Mouse (Mus musculus): Measurements from ENCODE around the gene Elk4. TPM values are rescaled to one million over a fixed set of nuclear protein-coding genes. Genes with fewer than 3 reads are reported as not detected.

Elk4 gene
- polyA plus RNA-seq, 1 experiment from 2014 or later: 11.4 TPM

DNA sequence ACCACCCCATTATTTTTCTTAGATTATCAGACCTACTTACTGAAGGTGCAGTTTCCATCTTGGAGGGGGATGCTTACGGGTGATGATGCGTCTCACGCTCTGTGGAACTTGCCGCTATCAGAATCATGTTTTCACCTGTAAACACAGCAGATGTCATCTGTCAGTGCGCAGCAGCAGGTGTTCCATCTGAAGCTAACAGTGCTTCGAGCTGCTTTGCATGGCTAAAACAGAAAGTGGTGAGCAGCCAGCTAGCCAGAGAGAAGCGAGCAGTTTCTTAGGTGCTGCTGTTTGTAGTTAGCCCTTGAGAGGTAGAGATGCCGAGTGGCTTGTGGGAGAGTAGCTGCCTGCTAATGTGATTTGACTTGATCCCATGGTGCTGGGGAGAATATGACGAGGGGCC, 21.0 kb downstream of the Elk4 start:
- H3K9me3 ChIP-seq: no peaks in the 10 kb centered on the region
- H3K27ac ChIP-seq (replicated peaks): no peak overlapping the region
- no peak overlapping the region for H3K4me2 ChIP-seq
- H3K36me3 ChIP-seq: peaks cover 33% of the 10 kb centered on the region
- no peaks in the 10 kb centered on the region for H3K4me1 ChIP-seq (replicated peaks)
- ATAC-seq (ENCODE audit: low FRiP score, low read depth): no peak
- no peaks in the 10 kb centered on the region for H3K27me3 ChIP-seq
- no peak overlapping the region for H3K9ac ChIP-seq
- no peak overlapping the region for H3K4me3 ChIP-seq
- 90% methylated on average over 9 of the region's 9 CpGs for WGBS

DNA sequence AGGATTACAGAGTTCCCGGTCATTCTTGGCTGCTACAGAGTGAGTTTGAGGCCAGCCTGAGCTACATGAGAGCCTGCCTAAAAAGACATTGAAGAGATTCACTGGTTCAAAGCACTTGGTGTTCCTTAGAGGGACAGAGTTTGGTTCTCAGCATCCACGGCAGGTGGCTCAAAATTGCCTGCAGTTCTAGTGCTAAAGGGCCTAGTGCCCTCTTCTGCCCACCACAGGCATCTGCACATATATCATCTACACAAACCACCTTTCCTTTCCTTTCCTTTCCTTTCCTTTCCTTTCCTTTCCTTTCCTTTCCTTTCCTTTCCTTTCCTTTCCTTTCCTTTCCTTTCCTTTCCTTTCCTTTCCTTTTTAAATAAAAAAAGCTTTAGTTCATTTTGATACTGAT, 23.2 kb downstream of the Elk4 start:
- Histone ChIP-seq H3K9ac (no peak overlapping the region), H3K9me3 (no peaks in the 10 kb centered on the region), H3K36me3 (peaks cover 19% of the 10 kb centered on the region; the same call in 1 of the 2 replicates), H3K4me3 (no peak overlapping the region), H3K4me2 (no peak overlapping the region), H3K27ac (replicated peaks) (no peak overlapping the region), H3K4me1 (replicated peaks) (no peaks in the 10 kb centered on the region), H3K27me3 (no peaks in the 10 kb centered on the region)
- no peak for ATAC-seq (ENCODE audit: low FRiP score, low read depth)
- 72% methylated on average over 2 of the region's 2 CpGs for WGBS

- H3K9ac ChIP-seq: no peak overlapping the region
- ATAC-seq (ENCODE audit: low FRiP score, low read depth): no peak
- H3K9me3 ChIP-seq: no peaks in the 10 kb centered on the region
- no peak overlapping the region for H3K27ac ChIP-seq (replicated peaks)
- H3K36me3 ChIP-seq: peaks cover 14% of the 10 kb centered on the region; the same call in 1 of the 2 replicates
- no peak overlapping the region for H3K4me3 ChIP-seq
- no peaks in the 10 kb centered on the region for H3K4me1 ChIP-seq (replicated peaks)
- no peaks in the 10 kb centered on the region for H3K27me3 ChIP-seq
- 91% methylated on average over 7 of the region's 7 CpGs for WGBS
- H3K4me2 ChIP-seq: no peak overlapping the region
Observed at GRCm38 (mm10) chr1:132032172-132032571, 24.8 kb downstream of the Elk4 start.

DNA sequence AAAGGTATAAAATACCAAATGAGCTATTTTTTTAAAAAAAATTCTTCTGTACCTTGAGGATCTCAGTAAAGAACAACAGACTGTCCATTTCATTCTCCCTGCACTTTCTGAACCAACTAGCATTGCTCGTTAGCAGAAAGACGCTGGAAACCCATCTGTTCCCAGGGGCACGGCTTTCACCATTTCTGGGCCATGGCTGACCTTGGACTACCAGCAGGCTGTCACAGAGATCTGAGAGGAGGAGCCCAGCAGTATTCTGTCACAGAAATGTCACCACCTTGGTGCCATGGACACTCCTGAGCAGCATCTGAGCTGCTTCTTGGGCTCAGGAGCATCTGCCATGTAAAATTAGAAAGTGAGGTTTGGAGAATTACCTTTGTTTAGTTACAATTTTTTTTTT, 30.3 kb downstream of the Elk4 start:
- no peak for ATAC-seq (ENCODE audit: low FRiP score, low read depth)
- H3K4me2 ChIP-seq: no peak overlapping the region

DNA sequence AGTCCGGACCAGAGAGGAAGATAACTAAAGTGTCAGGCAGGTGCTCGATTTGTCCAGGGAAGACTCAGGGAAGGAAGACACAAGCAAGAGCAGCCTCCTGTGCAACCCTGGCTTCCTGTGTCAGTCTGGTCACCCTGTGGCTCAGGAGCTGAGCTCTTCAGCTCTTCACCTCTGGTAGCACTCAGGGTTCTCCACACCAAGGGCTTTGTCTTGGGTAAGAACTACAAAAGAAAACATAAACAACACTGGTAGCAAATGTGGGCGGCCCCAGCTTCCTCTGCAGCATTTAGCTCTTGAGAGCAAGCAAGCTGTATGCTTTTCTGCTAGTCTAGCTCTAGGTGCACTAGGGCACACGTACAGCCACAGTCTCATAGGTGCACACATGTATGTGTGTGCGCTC, 31.3 kb downstream of the Elk4 start:
- Histone ChIP-seq H3K4me2 (no peak overlapping the region), H3K4me3 (no peak overlapping the region), H3K27me3 (no peaks in the 10 kb centered on the region), H3K27ac (replicated peaks) (no peak overlapping the region), H3K36me3 (no peaks in the 10 kb centered on the region), H3K9me3 (no peaks in the 10 kb centered on the region), H3K4me1 (replicated peaks) (0 out of 2 replicates have a peak, but pooled peaks cover 5% of the 10 kb centered on the region), H3K9ac (no peak overlapping the region)
- ATAC-seq (ENCODE audit: low FRiP score, low read depth): no peak
- WGBS: 80% methylated on average over 5 of the region's 5 CpGs

More for the DNA sequence above, 30.3 kb downstream of the Elk4 start:
- 89% methylated on average over 3 of the region's 3 CpGs for WGBS
- Histone ChIP-seq H3K4me1 (replicated peaks) (0 out of 2 replicates have a peak, but pooled peaks cover 5% of the 10 kb centered on the region), H3K36me3 (0 out of 2 replicates have a peak, but pooled peaks cover 5% of the 10 kb centered on the region), H3K27me3 (no peaks in the 10 kb centered on the region), H3K4me3 (no peak overlapping the region), H3K9ac (no peak overlapping the region), H3K9me3 (no peaks in the 10 kb centered on the region), H3K27ac (replicated peaks) (no peak overlapping the region)

- H3K36me3 ChIP-seq: no peaks in the 10 kb centered on the region
- no peaks in the 10 kb centered on the region for H3K27me3 ChIP-seq
- H3K27ac ChIP-seq (replicated peaks): peak overlapping the region; percentile 38
- no peak overlapping the region for H3K9ac ChIP-seq
- ATAC-seq (ENCODE audit: low FRiP score, low read depth): no peak
- H3K4me3 ChIP-seq: no peak overlapping the region
- no peak overlapping the region for H3K4me2 ChIP-seq
- H3K9me3 ChIP-seq: no peaks in the 10 kb centered on the region
- whole genome bisulfite sequencing: 65% methylated on average over 9 of the region's 9 CpGs
- H3K4me1 ChIP-seq (replicated peaks): 0 out of 2 replicates have a peak, but pooled peaks cover 5% of the 10 kb centered on the region
Observed at GRCm38 (mm10) chr1:132040201-132040621, 32.8 kb downstream of the Elk4 start.

DNA sequence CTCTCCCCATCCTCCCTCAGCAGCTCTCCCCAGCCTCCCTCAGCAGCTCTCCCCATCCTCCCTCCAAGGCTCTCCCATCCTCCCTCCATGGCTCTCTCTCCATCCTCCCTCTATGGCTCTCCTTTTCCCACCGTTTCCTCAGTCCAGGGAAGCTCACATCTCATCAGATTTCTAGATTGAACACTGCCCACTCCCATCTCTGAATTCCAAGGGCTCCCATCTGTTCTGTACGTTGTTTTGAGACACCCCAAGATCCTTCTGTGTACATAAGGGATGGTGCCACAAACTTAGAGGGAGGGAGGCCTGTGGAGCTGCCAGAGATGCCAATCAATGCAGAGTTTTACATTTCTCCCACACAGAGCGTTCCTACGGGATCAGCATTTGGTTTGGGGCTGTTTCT, 36.4 kb downstream of the Elk4 start:
- no peak for ATAC-seq (ENCODE audit: low FRiP score, low read depth)
- Histone ChIP-seq H3K4me1 (replicated peaks) (peaks cover 5% of the 10 kb centered on the region; the same call in 1 of the 2 replicates), H3K9me3 (no peaks in the 10 kb centered on the region), H3K4me2 (no peak overlapping the region), H3K27ac (replicated peaks) (no peak overlapping the region), H3K36me3 (no peaks in the 10 kb centered on the region), H3K9ac (no peak overlapping the region), H3K4me3 (no peak overlapping the region), H3K27me3 (no peaks in the 10 kb centered on the region)
- 74% methylated on average over 4 of the region's 4 CpGs for WGBS

DNA sequence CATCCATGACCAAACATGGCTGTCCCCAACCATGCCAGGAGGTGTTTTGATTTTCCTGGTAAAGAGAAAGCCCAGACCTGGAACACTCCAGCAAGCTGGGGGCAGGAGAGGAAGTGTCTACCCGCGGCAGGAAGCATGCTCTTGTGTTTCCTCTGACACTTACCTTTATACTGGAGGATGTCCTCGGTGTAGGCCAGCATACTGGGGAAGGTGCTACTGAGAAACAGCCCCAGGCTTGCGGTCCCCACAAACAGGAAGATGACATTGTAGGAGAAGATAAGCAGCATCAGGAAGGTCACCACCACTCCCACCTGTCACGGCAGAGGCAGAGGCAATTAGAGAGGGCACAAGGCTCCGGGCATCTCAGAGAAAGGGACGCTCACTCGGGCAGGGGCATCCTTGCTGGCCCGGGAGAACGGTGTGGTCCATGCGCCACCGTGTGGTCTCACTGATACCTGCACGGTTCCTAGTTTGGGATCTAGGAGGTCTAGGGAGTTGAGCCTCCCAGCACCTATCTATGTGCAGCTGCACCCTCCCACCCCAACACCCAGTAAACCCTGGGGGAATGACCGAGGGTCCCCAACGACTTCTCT, 38.8 kb downstream of the Elk4 start:
- Histone ChIP-seq H3K9me3 (no peaks in the 10 kb centered on the region), H3K4me3 (no peak overlapping the region), H3K36me3 (no peaks in the 10 kb centered on the region), H3K27me3 (no peaks in the 10 kb centered on the region), H3K9ac (no peak overlapping the region), H3K27ac (replicated peaks) (no peak overlapping the region), H3K4me2 (no peak overlapping the region), H3K4me1 (replicated peaks) (no peaks in the 10 kb centered on the region; the same call in 1 of the 2 replicates)
- peak; percentile 81 for ATAC-seq (ENCODE audit: low FRiP score, low read depth)
- 25% methylated on average over 15 of the region's 15 CpGs for WGBS

DNA sequence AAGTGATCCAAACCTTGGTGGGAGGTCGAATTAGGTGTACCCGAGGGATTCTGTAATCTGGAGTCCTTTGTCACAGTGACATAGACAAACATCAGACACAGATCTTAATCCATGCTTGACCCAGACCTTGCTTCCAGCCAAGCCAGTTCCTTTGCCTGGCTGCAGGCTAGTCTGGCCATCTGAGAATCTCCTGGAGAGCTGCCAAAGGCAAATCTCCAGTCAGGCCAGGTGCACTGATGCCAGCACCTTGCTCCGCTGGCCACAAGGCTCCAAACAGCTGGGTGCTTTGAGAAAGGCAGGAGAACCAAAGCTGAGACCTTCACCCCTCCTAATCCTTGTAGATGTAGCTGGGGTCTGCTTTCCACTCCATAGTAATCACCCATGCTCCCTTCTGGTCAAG, 44.3 kb downstream of the Elk4 start:
- WGBS: 82% methylated on average over 3 of the region's 3 CpGs

GRCm38 (mm10) chr1:132054387-132054786, 47.0 kb downstream of the Elk4 start:
- H3K9me3 ChIP-seq: no peaks in the 10 kb centered on the region
- H3K9ac ChIP-seq: no peak overlapping the region
- no peak overlapping the region for H3K4me3 ChIP-seq
- 81% methylated on average over 3 of the region's 3 CpGs for WGBS
- H3K27ac ChIP-seq (replicated peaks): no peak overlapping the region
- no peaks in the 10 kb centered on the region for H3K36me3 ChIP-seq
- no peak overlapping the region for H3K4me2 ChIP-seq
- no peak for ATAC-seq (ENCODE audit: low FRiP score, low read depth)
- no peaks in the 10 kb centered on the region for H3K4me1 ChIP-seq (replicated peaks)
- H3K27me3 ChIP-seq: no peaks in the 10 kb centered on the region

More for the DNA sequence above, 44.3 kb downstream of the Elk4 start:
- H3K27me3 ChIP-seq: no peaks in the 10 kb centered on the region
- no peak overlapping the region for H3K27ac ChIP-seq (replicated peaks)
- no peak overlapping the region for H3K4me3 ChIP-seq
- no peaks in the 10 kb centered on the region for H3K36me3 ChIP-seq
- H3K4me2 ChIP-seq: no peak overlapping the region
- no peaks in the 10 kb centered on the region for H3K9me3 ChIP-seq
- no peaks in the 10 kb centered on the region for H3K4me1 ChIP-seq (replicated peaks)
- no peak for ATAC-seq (ENCODE audit: low FRiP score, low read depth)
- H3K9ac ChIP-seq: no peak overlapping the region

GRCm38 (mm10) chr1:132055054-132055664, 47.8 kb downstream of the Elk4 start:
- Histone ChIP-seq H3K9me3 (no peaks in the 10 kb centered on the region), H3K4me1 (replicated peaks) (no peaks in the 10 kb centered on the region), H3K4me2 (no peak overlapping the region), H3K27ac (replicated peaks) (no peak overlapping the region), H3K27me3 (no peaks in the 10 kb centered on the region), H3K4me3 (no peak overlapping the region), H3K36me3 (no peaks in the 10 kb centered on the region), H3K9ac (no peak overlapping the region)
- 85% methylated on average over 7 of the region's 7 CpGs for WGBS
- ATAC-seq (ENCODE audit: low FRiP score, low read depth): no peak

DNA sequence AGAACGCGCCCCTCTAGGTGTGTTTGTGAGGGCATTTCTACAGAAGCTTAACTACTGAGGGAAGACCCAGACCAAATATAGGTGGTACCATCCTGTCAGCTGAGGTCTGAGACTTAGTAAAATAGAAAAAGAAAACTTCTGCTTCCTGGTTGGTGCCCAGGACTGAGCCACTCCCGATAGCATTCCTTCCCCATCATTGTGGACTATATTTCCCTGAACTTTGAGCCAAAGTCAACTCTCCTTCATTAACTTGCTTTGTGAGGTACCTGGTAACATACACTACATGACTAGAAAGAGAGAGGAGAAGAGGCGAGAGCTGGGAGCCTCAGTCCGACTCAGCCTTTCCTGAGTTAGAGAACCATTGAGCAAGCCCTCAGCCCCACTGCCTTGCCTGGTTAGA, 51.2 kb downstream of the Elk4 start:
- Histone ChIP-seq H3K9ac (no peak overlapping the region), H3K9me3 (no peaks in the 10 kb centered on the region), H3K27me3 (no peaks in the 10 kb centered on the region), H3K4me1 (replicated peaks) (no peaks in the 10 kb centered on the region), H3K27ac (replicated peaks) (no peak overlapping the region), H3K4me3 (no peak overlapping the region), H3K36me3 (no peaks in the 10 kb centered on the region), H3K4me2 (no peak overlapping the region)
- 96% methylated on average over 5 of the region's 5 CpGs for WGBS
- ATAC-seq (ENCODE audit: low FRiP score, low read depth): no peak
